Mouse (Mus musculus) liver, embryonic 15.5 days (tissue): ENCODE data around the gene Ttc9. TPM values are rescaled to one million over a fixed set of nuclear protein-coding genes. Genes with fewer than 3 reads are reported as not detected.

Experiments used
- ATAC-seq: fragments of 200-750 bp; cut with Nextera tagmentation; 2 replicates; pipeline ENCODE4 v1.8.0; 2017; ENCODE audit warnings: moderate number of reproducible peaks, mild to moderate bottlenecking, moderate library complexity; ENCODE audit not compliant: insufficient read depth
- H3K27ac ChIP-seq: fragments of 300-500 bp; sonication (generic); replicated peaks from 2 replicates; pipeline ENCODE4 v1.5.1; 2015; ENCODE audit warnings: mild to moderate bottlenecking, inconsistent platforms
- H3K27me3 ChIP-seq: fragments of 300-500 bp; sonication (generic); 2 replicates; pipeline ENCODE4 v1.6.1; 2015; ENCODE audit warnings: mild to moderate bottlenecking, inconsistent platforms
- H3K36me3 ChIP-seq: fragments of 300-500 bp; sonication (generic); replicated peaks from 2 replicates; pipeline ENCODE4 v1.6.1; 2015; ENCODE audit warnings: moderate library complexity, mild to moderate bottlenecking, inconsistent platforms
- H3K4me1 ChIP-seq: fragments of 300-500 bp; sonication (generic); replicated peaks from 2 replicates; pipeline ENCODE4 v1.6.1; 2015; ENCODE audit warnings: inconsistent platforms
- H3K4me2 ChIP-seq: fragments of 300-500 bp; sonication (generic); 2 replicates; pipeline ENCODE4 v1.6.1; 2015; ENCODE audit warnings: moderate library complexity, mild to moderate bottlenecking, inconsistent platforms
- H3K4me3 ChIP-seq: fragments of 300-500 bp; sonication (generic); replicated peaks from 2 replicates; pipeline ENCODE4 v1.5.1; 2015; ENCODE audit warnings: mild to moderate bottlenecking, inconsistent platforms
- H3K9ac ChIP-seq: fragments of 300-500 bp; sonication (generic); 2 replicates; pipeline ENCODE4 v1.6.1; 2015; ENCODE audit warnings: moderate library complexity, mild to moderate bottlenecking, inconsistent platforms
- H3K9me3 ChIP-seq: fragments of 300-500 bp; sonication (generic); replicated peaks from 2 replicates; pipeline ENCODE4 v1.6.1; 2016; ENCODE audit warnings: inconsistent platforms
- WGBS: fragments of 180-500 bp; shearing (Covaris S2); methylation state at CpG from one replicate; pipeline ENCODE4 v1.1.7; 2015; ENCODE audit warnings: mixed read lengths; ENCODE audit not compliant: insufficient replicate concordance; 5-methylcytosine and 5-hydroxymethylcytosine counted together
- polyA plus RNA-seq: library from polyadenylated mRNA; unstranded; fragments of >200 nt; fragmentation: Nextera tagmentation; extraction: Ambion mirVana; gene quantifications from 2 replicates; pipeline ENCODE4 v1.2.1, GENCODE M21; 2015

The Ttc9 gene
- polyA plus RNA-seq, 1 experiment from 2014 or later, result 0.24 TPM

DNA sequence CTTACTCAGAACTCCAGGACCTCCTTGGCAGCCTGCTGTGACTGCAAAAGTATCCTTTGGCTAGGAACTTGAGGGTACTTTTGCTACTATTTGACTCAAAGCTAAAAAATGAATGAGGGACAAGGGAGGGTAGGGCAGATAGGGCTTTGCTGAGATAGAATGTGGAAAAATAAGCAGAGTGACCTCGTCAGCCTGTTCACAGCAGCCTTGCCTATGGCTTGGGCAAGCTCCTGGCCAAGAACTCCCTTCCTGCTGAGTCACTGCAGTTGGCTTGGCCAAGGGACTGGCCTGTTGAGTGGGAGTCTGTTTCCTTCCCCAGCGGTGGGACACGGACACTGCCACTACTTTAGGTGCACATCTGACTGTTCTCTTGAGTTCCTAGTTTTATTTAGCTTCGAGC lies 57.5 kb downstream of the Ttc9 start:
- Histone ChIP-seq H3K27me3 (0 out of 2 replicates have a peak, but pooled peaks cover 4% of the 10 kb centered on the region), H3K9me3 (no peaks in the 10 kb centered on the region), H3K9ac (no peak overlapping the region), H3K4me2 (no peak overlapping the region), H3K4me3 (no peak overlapping the region), H3K36me3 (no peaks in the 10 kb centered on the region), H3K4me1 (no peaks in the 10 kb centered on the region), H3K27ac (no peak overlapping the region)
- 38% methylated on average over 4 of the region's 4 CpGs for WGBS
- ATAC-seq, result no peak

DNA sequence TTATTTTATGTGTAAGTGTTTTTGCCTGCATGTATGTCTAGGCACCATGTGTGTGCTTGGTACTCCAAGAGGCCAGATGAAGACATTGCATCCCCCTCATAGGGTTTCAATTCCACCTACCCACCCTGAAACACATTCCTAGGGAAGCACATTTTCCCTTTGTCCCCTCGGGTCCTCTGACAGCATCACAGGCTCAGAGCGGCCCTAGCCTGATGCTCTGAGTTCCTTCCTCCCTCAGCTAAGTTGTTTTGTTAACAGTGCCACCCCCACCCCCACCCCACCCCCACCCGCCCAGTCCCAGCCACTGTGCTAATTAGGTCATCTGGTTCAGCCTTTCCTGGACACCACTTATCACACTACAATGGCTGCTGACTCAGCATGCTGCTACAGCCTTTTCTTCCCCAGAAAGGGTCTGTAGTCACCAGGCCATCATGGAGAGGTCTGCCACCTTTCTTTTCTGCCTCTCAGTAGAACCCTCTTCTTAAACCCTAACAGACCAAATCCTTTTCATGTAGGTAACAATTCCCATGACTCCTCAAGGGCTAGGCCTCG lies 58.5 kb downstream of the Ttc9 start:
- Histone ChIP-seq H3K36me3 (no peaks in the 10 kb centered on the region), H3K9ac (no peak overlapping the region), H3K27ac (no peak overlapping the region), H3K4me2 (no peak overlapping the region), H3K9me3 (no peaks in the 10 kb centered on the region), H3K27me3 (0 out of 2 replicates have a peak, but pooled peaks cover 4% of the 10 kb centered on the region), H3K4me3 (no peak overlapping the region), H3K4me1 (no peaks in the 10 kb centered on the region)
- 28% methylated on average over 4 of the region's 4 CpGs for WGBS
- ATAC-seq, result no peak

DNA sequence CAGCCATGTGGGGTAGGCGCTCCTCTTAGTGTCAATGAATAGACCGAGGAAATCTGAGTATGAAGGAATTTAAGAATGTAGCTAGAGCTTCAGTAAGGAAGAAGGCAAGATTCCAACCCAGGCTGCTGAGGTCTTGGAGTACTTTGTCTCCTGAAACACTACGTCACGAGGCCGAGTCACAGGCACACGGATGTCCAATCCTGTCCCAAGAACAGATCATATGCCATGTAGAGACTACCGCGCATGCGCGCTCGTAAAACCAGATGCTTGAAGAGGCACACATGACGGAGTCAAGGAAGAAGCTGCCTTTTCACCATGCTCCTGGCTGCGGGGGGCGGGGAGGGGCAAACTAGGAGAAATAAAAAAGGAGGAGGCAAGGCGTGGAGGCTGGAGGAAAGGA lies 59.1 kb downstream of the Ttc9 start:
- no peaks in the 10 kb centered on the region for H3K4me1 ChIP-seq
- H3K27ac ChIP-seq, result no peak overlapping the region
- ATAC-seq, result no peak
- no peak overlapping the region for H3K4me3 ChIP-seq
- no peaks in the 10 kb centered on the region for H3K36me3 ChIP-seq
- no peaks in the 10 kb centered on the region for H3K9me3 ChIP-seq
- 77% methylated on average over 15 of the region's 15 CpGs for WGBS
- no peak overlapping the region for H3K4me2 ChIP-seq
- no peak overlapping the region for H3K9ac ChIP-seq
- 0 out of 2 replicates have a peak, but pooled peaks cover 4% of the 10 kb centered on the region for H3K27me3 ChIP-seq

- Histone ChIP-seq H3K9me3 (no peaks in the 10 kb centered on the region), H3K9ac (no peak overlapping the region), H3K27me3 (0 out of 2 replicates have a peak, but pooled peaks cover 4% of the 10 kb centered on the region), H3K27ac (no peak overlapping the region), H3K4me1 (no peaks in the 10 kb centered on the region), H3K36me3 (no peaks in the 10 kb centered on the region), H3K4me2 (no peak overlapping the region), H3K4me3 (no peak overlapping the region)
- no peak for ATAC-seq
- 60% methylated on average over 7 of the region's 7 CpGs for WGBS
These were observed 59.7 kb downstream of the Ttc9 start for GRCm38 (mm10) chr12:81690751-81691150.

- H3K27me3 ChIP-seq, result 0 out of 2 replicates have a peak, but pooled peaks cover 4% of the 10 kb centered on the region
- no peak for ATAC-seq
- H3K4me1 ChIP-seq, result no peaks in the 10 kb centered on the region
- no peak overlapping the region for H3K27ac ChIP-seq
- 17% methylated on average over 8 of the region's 8 CpGs for WGBS
- no peak overlapping the region for H3K9ac ChIP-seq
- H3K4me3 ChIP-seq, result no peak overlapping the region
- H3K4me2 ChIP-seq, result no peak overlapping the region
- no peaks in the 10 kb centered on the region for H3K36me3 ChIP-seq
- no peaks in the 10 kb centered on the region for H3K9me3 ChIP-seq
These were observed 60.2 kb downstream of the Ttc9 start for GRCm38 (mm10) chr12:81691177-81691730.

GRCm38 (mm10) chr12:81698011-81698410 lies 67.0 kb downstream of the Ttc9 start:
- Histone ChIP-seq H3K27ac (no peak overlapping the region), H3K9me3 (no peaks in the 10 kb centered on the region), H3K4me2 (no peak overlapping the region), H3K4me3 (no peak overlapping the region), H3K9ac (no peak overlapping the region), H3K4me1 (no peaks in the 10 kb centered on the region), H3K36me3 (no peaks in the 10 kb centered on the region), H3K27me3 (no peaks in the 10 kb centered on the region)
- no peak for ATAC-seq
- WGBS, result 39% methylated on average over 4 of the region's 4 CpGs

GRCm38 (mm10) chr12:81702903-81703302 lies 71.9 kb downstream of the Ttc9 start:
- H3K27ac ChIP-seq, result no peak overlapping the region
- no peak overlapping the region for H3K4me2 ChIP-seq
- H3K4me1 ChIP-seq, result no peaks in the 10 kb centered on the region
- H3K4me3 ChIP-seq, result no peak overlapping the region
- no peak overlapping the region for H3K9ac ChIP-seq
- WGBS, result 8% methylated on average over 1 of the region's 1 CpGs
- ATAC-seq, result no peak
- H3K9me3 ChIP-seq, result no peaks in the 10 kb centered on the region
- no peaks in the 10 kb centered on the region for H3K36me3 ChIP-seq
- H3K27me3 ChIP-seq, result no peaks in the 10 kb centered on the region

DNA sequence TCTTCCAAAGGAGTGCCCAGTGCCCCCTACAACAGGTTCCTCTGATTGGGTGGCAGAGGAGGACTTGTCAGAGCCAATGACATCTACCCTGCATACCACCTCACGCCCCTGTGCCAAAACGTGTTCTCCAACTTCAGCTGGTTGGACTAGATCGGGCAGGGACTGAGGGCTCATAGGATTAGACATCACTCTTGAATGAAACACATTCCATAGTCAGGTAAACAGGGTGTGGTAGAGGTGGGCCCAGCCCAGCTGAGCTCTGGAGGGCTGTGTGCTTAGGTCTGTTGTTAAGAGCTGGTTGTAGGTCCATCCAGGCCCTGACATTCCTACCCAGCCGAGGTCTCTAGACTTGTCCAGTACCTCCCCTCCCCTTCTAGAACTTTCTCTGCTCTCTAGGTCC lies 81.6 kb downstream of the Ttc9 start:
- Histone ChIP-seq H3K9ac (no peak overlapping the region), H3K4me2 (no peak overlapping the region), H3K27me3 (peaks cover 6% of the 10 kb centered on the region), H3K4me3 (no peak overlapping the region), H3K27ac (no peak overlapping the region), H3K4me1 (no peaks in the 10 kb centered on the region), H3K36me3 (no peaks in the 10 kb centered on the region), H3K9me3 (no peaks in the 10 kb centered on the region)
- no peak for ATAC-seq
- 62% methylated on average over 4 of the region's 4 CpGs for WGBS

Other genes starting within 250 kb of the Ttc9 start
- 0.08 and 0.21 TPM in 2 replicates for gene Adam4, start 209.3 kb upstream of the Ttc9 start, polyA plus RNA-seq
- gene Cox16, start 146.1 kb upstream of the Ttc9 start, polyA plus RNA-seq, result 52.7 and 64.5 TPM in 2 replicates
- gene Gm20498, start 98.3 kb upstream of the Ttc9 start, polyA plus RNA-seq, result 10.4 and 11.1 TPM in 2 replicates
- 13.0 and 13.2 TPM in 2 replicates for gene Synj2bp, start 98.3 kb upstream of the Ttc9 start, polyA plus RNA-seq
- gene Adam21, start 62.8 kb upstream of the Ttc9 start, polyA plus RNA-seq, result not detected in 2 replicates
- gene Med6, start 36.2 kb upstream of the Ttc9 start, polyA plus RNA-seq, result 31.8 and 33.2 TPM in 2 replicates
- 0.10 and 0.20 TPM in 2 replicates for gene Map3k9, start 149.9 kb downstream of the Ttc9 start, polyA plus RNA-seq
- gene Pcnx, start 228.8 kb downstream of the Ttc9 start, polyA plus RNA-seq, result 1.0 and 1.3 TPM in 2 replicates